Mouse (Mus musculus) G1E (cell line): ENCODE results near the gene Smc1b.

Source experiments
- CTCF ChIP-seq: IDR thresholded peaks from 2 replicates; pipeline ENCODE4 v1.5.1; 2012; ENCODE audit warnings: low read depth, low read length, inconsistent platforms, mixed read lengths
- GATA1 ChIP-seq: IDR thresholded peaks from 2 replicates; pipeline ENCODE4 v1.6.1; 2012; ENCODE audit warnings: borderline replicate concordance, low read length, inconsistent platforms, mixed read lengths

DNA sequence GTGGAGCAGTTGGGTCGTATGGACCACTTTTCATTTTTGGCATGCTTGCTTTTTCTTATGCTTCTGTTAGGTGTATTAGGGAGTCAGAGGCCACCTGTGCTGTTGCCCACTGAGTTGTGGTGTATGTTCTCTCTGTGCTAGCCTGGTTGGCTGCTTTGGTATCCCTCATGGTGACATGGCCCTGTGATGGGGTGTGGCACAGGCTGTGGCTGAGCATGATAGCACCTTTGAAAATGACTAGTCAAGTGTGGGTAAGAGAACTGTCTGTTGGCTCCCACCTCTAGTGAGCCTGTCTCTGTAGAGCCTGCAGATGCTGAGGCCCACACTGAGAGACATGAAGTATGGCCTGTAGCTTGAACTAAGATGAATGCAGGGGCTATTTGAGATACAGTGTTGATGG is 82.0 kb downstream of the Smc1b start:
- TF ChIP-seq CTCF = no peak
- TF ChIP-seq GATA1 = no peak
